Mouse (Mus musculus) hindbrain, embryonic 14.5 days (tissue): ENCODE data around the gene Gm6526. TPM values are rescaled to one million over a fixed set of nuclear protein-coding genes. Genes with fewer than 3 reads are reported as not detected.
"Not testable (repeated sequence)": the region's sequence is repeated elsewhere in the genome, so short reads cannot be mapped to it uniquely, and the experiment has no call there.

Experiments
- ATAC-seq: fragments of 200-750 bp; cut with Nextera tagmentation; 2 replicates; pipeline ENCODE4 v1.8.0; 2017; ENCODE audit warnings: moderate number of reproducible peaks, mild to moderate bottlenecking, moderate TSS enrichment, moderate library complexity; ENCODE audit not compliant: low FRiP score
- DNase-seq: peaks from one replicate; pipeline ENCODE4 v3.0.0-alpha.2; 2015; ENCODE audit warnings: low spot score
- H3K27ac ChIP-seq: fragments of 300-500 bp; sonication (generic); 2 replicates; pipeline ENCODE4 v1.5.1; 2014; ENCODE audit warnings: mild to moderate bottlenecking, moderate library complexity
- H3K27me3 ChIP-seq: fragments of 300-500 bp; sonication (generic); 2 replicates; pipeline ENCODE4 v1.6.1; 2014; ENCODE audit warnings: mild to moderate bottlenecking, low read length, mixed read lengths; ENCODE audit not compliant: control insufficient read depth, insufficient read depth
- H3K36me3 ChIP-seq: fragments of 300-500 bp; sonication (generic); replicated peaks from 2 replicates; pipeline ENCODE4 v1.6.1; 2014; ENCODE audit not compliant: control insufficient read depth, insufficient read depth
- H3K4me1 ChIP-seq: fragments of 300-500 bp; sonication (generic); replicated peaks from 2 replicates; pipeline ENCODE4 v1.6.1; 2014; ENCODE audit warnings: antibody characterized with exemption, low read length, mixed read lengths; ENCODE audit not compliant: control insufficient read depth, insufficient read depth
- H3K4me2 ChIP-seq: fragments of 300-500 bp; sonication (generic); replicated peaks from 2 replicates; pipeline ENCODE4 v1.6.1; 2014; ENCODE audit warnings: mild to moderate bottlenecking, moderate library complexity
- H3K4me3 ChIP-seq: fragments of 300-500 bp; sonication (generic); replicated peaks from 2 replicates; pipeline ENCODE4 v1.5.1; 2014; ENCODE audit warnings: mild to moderate bottlenecking, low read length
- H3K9ac ChIP-seq: fragments of 300-500 bp; sonication (generic); 2 replicates; pipeline ENCODE4 v1.6.1; 2014
- H3K9me3 ChIP-seq: fragments of 300-500 bp; sonication (generic); 2 replicates; pipeline ENCODE4 v1.6.1; 2016; ENCODE audit warnings: low read length; ENCODE audit not compliant: control insufficient read depth
- WGBS: fragments of 180-500 bp; shearing (Covaris S2); extraction: QIAGEN DNeasy Blood & Tissue Kit; methylation state at CpG from one replicate; pipeline ENCODE4 v1.1.7; 2014; 5-methylcytosine and 5-hydroxymethylcytosine counted together
- polyA plus RNA-seq: library from polyadenylated mRNA; unstranded; fragments of >200 nt; fragmentation: Nextera tagmentation; extraction: Ambion mirVana; gene quantifications from 2 replicates; pipeline ENCODE4 v1.2.1, GENCODE M21; 2014

Gene Gm6526
- polyA plus RNA-seq, result not detected in 2 replicates

DNA sequence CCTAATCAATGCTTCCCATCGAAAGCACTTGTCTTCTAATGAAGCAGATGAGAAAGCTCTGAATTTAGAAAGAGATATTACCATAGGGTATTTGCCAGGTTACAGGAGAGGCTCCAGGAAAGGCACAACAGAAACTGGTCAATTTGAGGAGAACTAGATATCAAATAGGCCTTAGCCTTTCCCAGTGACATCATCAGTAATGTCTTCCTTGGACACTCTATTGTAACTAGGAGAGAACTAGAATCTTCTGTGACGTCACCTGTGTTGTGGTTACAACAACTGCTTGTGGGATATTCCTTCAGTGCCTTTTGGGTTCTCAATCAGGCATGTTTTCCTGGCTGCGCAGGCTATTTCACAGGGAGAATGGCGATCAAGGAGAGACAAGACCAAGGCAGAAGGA lies at the start of gene Gm6526:
Gene Gm6526, plus strand, starts transcription at position 301 of the 400 bp plus-strand sequence.
- not testable (repeated sequence) for H3K9ac ChIP-seq, H3K36me3 ChIP-seq, DNase-seq, H3K4me3 ChIP-seq, H3K27me3 ChIP-seq, H3K4me1 ChIP-seq, H3K4me2 ChIP-seq, ATAC-seq, H3K27ac ChIP-seq, H3K9me3 ChIP-seq
- 75% methylated on average over 4 of the region's 4 CpGs for WGBS

GRCm38 (mm10) chr14:43727385-43727784 lies 20.3 kb upstream of the Gm6526 start, which contains the start of gene Gm16506:
TSS of gene Gm16506 (minus strand) at chr14:43727485.
- not testable (repeated sequence) for H3K27ac ChIP-seq, H3K4me2 ChIP-seq, H3K27me3 ChIP-seq, H3K4me1 ChIP-seq, H3K36me3 ChIP-seq, ATAC-seq, DNase-seq, H3K4me3 ChIP-seq, H3K9ac ChIP-seq, H3K9me3 ChIP-seq
- 88% methylated on average over 1 of the region's 3 CpGs for WGBS

DNA sequence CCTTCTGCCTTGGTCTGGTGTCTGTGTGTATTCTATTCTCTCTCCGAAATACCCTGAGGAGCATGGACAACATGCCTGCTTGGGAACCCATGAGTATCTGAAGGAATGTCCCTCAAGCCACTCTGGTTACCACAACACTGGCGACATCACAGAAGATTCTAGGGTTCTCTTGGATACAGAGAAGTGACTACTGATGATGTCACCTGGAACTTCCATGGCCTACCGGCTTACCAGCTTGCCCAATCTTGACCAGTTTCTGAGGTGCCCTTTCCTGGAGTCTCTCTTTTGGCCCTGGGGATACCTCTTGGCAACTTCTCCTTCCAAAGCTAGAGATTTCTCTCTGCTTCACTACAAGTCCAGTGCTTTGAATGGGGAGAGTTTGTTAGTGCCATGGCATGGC lies 37.0 kb downstream of the Gm6526 start, which contains the start of gene Gm8180:
Gene Gm8180, minus strand, starts transcription at position 101 of the 400 bp plus-strand sequence.
- H3K4me3 ChIP-seq, DNase-seq, H3K27ac ChIP-seq, H3K4me2 ChIP-seq, ATAC-seq, H3K9me3 ChIP-seq, H3K36me3 ChIP-seq, H3K9ac ChIP-seq, H3K4me1 ChIP-seq, H3K27me3 ChIP-seq: not testable (repeated sequence)
- whole genome bisulfite sequencing, result 95% methylated on average over 3 of the region's 3 CpGs

DNA sequence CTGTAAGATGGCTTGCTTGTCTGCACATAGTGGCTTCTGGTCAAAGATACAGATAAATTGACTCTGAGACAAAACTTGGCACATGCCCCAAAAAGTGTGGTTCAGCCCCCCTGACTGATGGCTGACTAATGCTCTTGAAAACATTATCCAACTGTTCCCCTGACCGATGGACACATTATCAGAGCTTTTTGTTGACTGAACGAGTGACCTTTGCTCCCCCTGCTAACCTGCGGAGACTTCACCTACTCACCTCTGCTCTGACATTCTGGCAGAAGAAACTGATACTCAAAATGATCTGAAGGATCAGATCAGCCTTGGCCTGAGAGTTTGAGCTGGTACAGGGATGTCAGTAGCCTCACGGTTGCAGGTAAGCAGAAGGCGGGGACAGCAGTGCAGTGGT lies 46.1 kb downstream of the Gm6526 start:
- not testable (repeated sequence) for H3K36me3 ChIP-seq, H3K4me3 ChIP-seq, H3K9ac ChIP-seq, H3K4me1 ChIP-seq, H3K9me3 ChIP-seq, H3K4me2 ChIP-seq, ATAC-seq, DNase-seq, H3K27me3 ChIP-seq, H3K27ac ChIP-seq
- 87% methylated on average over 5 of the region's 5 CpGs for WGBS

- 18% methylated on average over 14 of the region's 14 CpGs for WGBS
- Histone ChIP-seq H3K9me3 (no peaks in the 10 kb centered on the region), H3K36me3 (no peaks in the 10 kb centered on the region), H3K27me3 (no peaks in the 10 kb centered on the region), H3K4me3 (peak overlapping the region; percentile 14; the same call in 1 of the 2 replicates), H3K27ac (no peak overlapping the region), H3K9ac (no peak overlapping the region), H3K4me2 (peak overlapping the region; percentile 47), H3K4me1 (no peaks in the 10 kb centered on the region)
- DNase-seq (no peak), ATAC-seq (peak; percentile 60; the same call in 1 of the 2 replicates)
Measured at GRCm38 (mm10) chr14:43796069-43796904, 48.6 kb downstream of the Gm6526 start.

DNA sequence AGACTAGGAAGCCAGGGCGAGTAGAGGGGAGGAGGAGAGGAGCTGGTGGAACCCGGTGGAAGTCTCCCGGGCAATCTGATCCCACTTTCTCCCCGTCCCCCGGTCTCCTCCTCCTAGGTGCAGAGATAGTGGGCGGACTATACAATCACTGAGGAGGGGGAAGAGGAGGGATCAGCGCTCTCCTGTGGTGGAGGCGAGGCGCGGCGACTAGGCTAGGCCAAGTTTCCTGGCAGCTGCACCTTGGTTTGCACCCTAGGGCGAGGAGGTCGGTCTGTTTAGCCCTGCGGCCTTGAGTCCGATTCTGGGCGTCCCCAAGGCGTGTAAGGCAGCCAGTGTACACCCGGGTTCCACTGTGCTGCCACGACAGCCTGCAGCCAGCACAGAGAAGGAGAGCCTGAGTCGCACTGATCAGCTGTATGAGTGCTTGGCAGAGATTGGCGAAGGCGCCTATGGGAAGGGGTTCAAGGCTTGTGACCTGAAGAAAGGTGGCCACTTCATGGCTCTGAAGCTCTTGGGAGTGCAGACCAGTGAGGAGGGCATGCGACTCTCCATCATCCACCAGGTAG lies 49.3 kb downstream of the Gm6526 start:
- H3K9ac ChIP-seq, H3K36me3 ChIP-seq, H3K9me3 ChIP-seq, H3K4me1 ChIP-seq, H3K27ac ChIP-seq, H3K27me3 ChIP-seq, DNase-seq: not testable (repeated sequence)
- ATAC-seq, result peak; percentile 71; the same call in 1 of the 2 replicates
- Histone ChIP-seq H3K4me2 (peak overlapping the region; percentile 47), H3K4me3 (peak overlapping the region; percentile 14)
- WGBS, result 11% methylated on average over 22 of the region's 23 CpGs

DNA sequence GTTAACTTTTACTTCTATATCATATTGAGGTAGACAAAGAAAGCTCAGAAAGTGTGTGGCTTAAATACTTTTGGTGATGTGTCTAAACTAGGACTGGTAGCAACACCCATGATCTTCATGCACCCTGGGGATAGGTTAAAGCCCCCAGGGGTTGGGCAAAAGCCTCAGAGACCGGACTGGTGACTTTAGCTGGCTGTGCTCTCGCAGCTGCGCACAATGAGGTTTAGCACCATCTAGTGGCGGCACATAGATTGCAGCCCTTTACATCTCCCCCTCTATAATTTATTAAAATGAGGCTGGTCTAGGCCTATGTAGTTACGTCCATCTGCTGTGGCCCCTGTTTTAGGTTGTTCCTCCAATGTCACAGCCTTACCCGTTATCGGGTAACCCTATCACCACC lies 56.8 kb downstream of the Gm6526 start:
- H3K9me3 ChIP-seq, H3K27me3 ChIP-seq, H3K4me1 ChIP-seq, H3K36me3 ChIP-seq, ATAC-seq, DNase-seq, H3K9ac ChIP-seq, H3K27ac ChIP-seq, H3K4me2 ChIP-seq, H3K4me3 ChIP-seq: not testable (repeated sequence)
- 19% methylated on average over 7 of the region's 7 CpGs for WGBS

Other genes starting within 250 kb of the Gm6526 start
- not detected in 2 replicates for gene Gm5799, start 204.3 kb upstream of the Gm6526 start, polyA plus RNA-seq
- not detected in 2 replicates for gene Gm17654, start 168.7 kb upstream of the Gm6526 start, polyA plus RNA-seq
- not detected in 2 replicates for gene Gm10375, start 139.9 kb upstream of the Gm6526 start, polyA plus RNA-seq
- gene Gm8165, start 70.7 kb upstream of the Gm6526 start, polyA plus RNA-seq, result not detected in 2 replicates
- gene Gm7324, start 50.0 kb upstream of the Gm6526 start, polyA plus RNA-seq, result 0.72 and 1.1 TPM in 2 replicates
- not detected in 2 replicates for gene Gm16506, start 20.4 kb upstream of the Gm6526 start, polyA plus RNA-seq
- gene Gm8180, start 36.9 kb downstream of the Gm6526 start, polyA plus RNA-seq, result not detected in 2 replicates
- gene Ear1, start 127.7 kb downstream of the Gm6526 start, polyA plus RNA-seq, result not detected in 2 replicates
- not detected in 2 replicates for gene Ear10, start 175.7 kb downstream of the Gm6526 start, polyA plus RNA-seq
- 6.7 and 8.6 TPM in 2 replicates for gene Gm8113, start 177.5 kb downstream of the Gm6526 start, polyA plus RNA-seq
- gene Ang5, start 209.2 kb downstream of the Gm6526 start, polyA plus RNA-seq, result not detected in 2 replicates